Mouse (Mus musculus): ENCODE measurements around the gene Rbm47. TPM values are rescaled to one million over a fixed set of nuclear protein-coding genes. Genes with fewer than 3 reads are reported as not detected.
A peak's percentile ranks its signal among the peaks of the same experiment; 100 is the strongest.
"Not testable (repeated sequence)": the region's sequence is repeated elsewhere in the genome, so short reads cannot be mapped to it uniquely, and the experiment has no call there.

The Rbm47 gene
- total RNA-seq (2021), result under 1 TPM; 0.83 to 0.96 TPM

GRCm38 (mm10) chr5:66173018-66173417 is at the start of gene Rbm47:
Rbm47 (minus strand) TSS chr5:66173118.
- intact Hi-C loops (cut with DNase I), result no loop called here
- no peak for DNase-seq

GRCm38 (mm10) chr5:66220620-66221019 is 47.7 kb upstream of the Rbm47 start:
- DNase-seq, result no peak
- intact Hi-C loops (cut with DNase I), result no loop called here

- intact Hi-C loops (cut with DNase I), result no loop called here
- no peak for DNase-seq
Observed at GRCm38 (mm10) chr5:66219692-66220091, 46.8 kb upstream of the Rbm47 start.

- intact Hi-C loops (cut with DNase I), result no loop called here
- DNase-seq, result no peak
Observed at GRCm38 (mm10) chr5:66215569-66216277, 42.8 kb upstream of the Rbm47 start.

GRCm38 (mm10) chr5:66214395-66214935 is 41.5 kb upstream of the Rbm47 start:
- DNase-seq, result no peak
- intact Hi-C loops (cut with DNase I), result no loop called here

GRCm38 (mm10) chr5:66209532-66210176 is 36.7 kb upstream of the Rbm47 start:
- DNase-seq, result no peak
- intact Hi-C loops (cut with DNase I), result no loop called here

GRCm38 (mm10) chr5:66204966-66205365 is 32.0 kb upstream of the Rbm47 start:
- intact Hi-C loops (cut with DNase I), result no loop called here
- no peak for DNase-seq

- intact Hi-C loops (cut with DNase I), result no loop called here
- DNase-seq, result no peak
Observed at GRCm38 (mm10) chr5:66203424-66203823, 30.5 kb upstream of the Rbm47 start.

GRCm38 (mm10) chr5:66200044-66200443 is 27.1 kb upstream of the Rbm47 start:
- intact Hi-C loops (cut with DNase I), result no loop called here
- DNase-seq, result no peak

- intact Hi-C loops (cut with DNase I), result no loop called here
Observed at GRCm38 (mm10) chr5:66195323-66195722, 22.4 kb upstream of the Rbm47 start.

GRCm38 (mm10) chr5:66193218-66193846 is 20.4 kb upstream of the Rbm47 start:
- intact Hi-C loops (cut with DNase I), result no loop called here
- DNase-seq, result no peak

More at GRCm38 (mm10) chr5:66195323-66195722, 22.4 kb upstream of the Rbm47 start:
- DNase-seq, result no peak

GRCm38 (mm10) chr5:66191185-66191503 is 18.2 kb upstream of the Rbm47 start:
- no peak for DNase-seq
- intact Hi-C loops (cut with DNase I), result no loop called here

- intact Hi-C loops (cut with DNase I), result no loop called here
- no peak for DNase-seq
Observed at GRCm38 (mm10) chr5:66190481-66191184, 17.7 kb upstream of the Rbm47 start.

GRCm38 (mm10) chr5:66188591-66188990 is 15.7 kb upstream of the Rbm47 start:
- DNase-seq; intact Hi-C loops (cut with DNase I): not testable (repeated sequence)

- DNase-seq, result no peak
- intact Hi-C loops (cut with DNase I), result no loop called here
Observed at GRCm38 (mm10) chr5:66182156-66182555, 9.2 kb upstream of the Rbm47 start.

GRCm38 (mm10) chr5:66174160-66174837 is 1.4 kb upstream of the Rbm47 start:
- DNase-seq, result peak; percentile 14
- intact Hi-C loops (cut with DNase I), result no loop called here

GRCm38 (mm10) chr5:66170591-66170990 is 2.3 kb downstream of the Rbm47 start:
- intact Hi-C loops (cut with DNase I), result no loop called here
- no peak for DNase-seq

- intact Hi-C loops (cut with DNase I), result no loop called here
- no peak for DNase-seq
Observed at GRCm38 (mm10) chr5:66169099-66169485, 3.8 kb downstream of the Rbm47 start.

- intact Hi-C loops (cut with DNase I), result no loop called here
- DNase-seq, result no peak
Observed at GRCm38 (mm10) chr5:66168462-66169098, 4.3 kb downstream of the Rbm47 start.

GRCm38 (mm10) chr5:66166931-66167330 is 6.0 kb downstream of the Rbm47 start:
- no peak for DNase-seq

More at GRCm38 (mm10) chr5:66166931-66167330, 6.0 kb downstream of the Rbm47 start:
- intact Hi-C loops (cut with DNase I), result no loop called here

All from left cerebral cortex, postnatal 4 days (tissue).